Mouse (Mus musculus): ENCODE data around the gene Gm1110.
"Not testable (repeated sequence)": the region's sequence is repeated elsewhere in the genome, so short reads cannot be mapped to it uniquely, and the experiment has no call there.

Gene Gm1110

GRCm38 (mm10) chr9:26922909-26923526 is at the start of gene Gm1110:
Gm1110 (minus strand) TSS chr9:26923111.
- DNase-seq (ENCODE audit: low spot score) = no peak

- DNase-seq (ENCODE audit: low spot score) = no peak
These were observed 24.9 kb upstream of the Gm1110 start for GRCm38 (mm10) chr9:26947790-26948189.

- no peak for DNase-seq (ENCODE audit: low spot score)
These were observed 1.2 kb upstream of the Gm1110 start for GRCm38 (mm10) chr9:26924146-26924545.

- no peak for DNase-seq (ENCODE audit: low spot score)
These were observed 3.1 kb downstream of the Gm1110 start for GRCm38 (mm10) chr9:26919778-26920177.

GRCm38 (mm10) chr9:26913150-26913549 is 9.8 kb downstream of the Gm1110 start:
- DNase-seq (ENCODE audit: low spot score) = no peak

GRCm38 (mm10) chr9:26911251-26911650 is 11.7 kb downstream of the Gm1110 start:
- no peak for DNase-seq (ENCODE audit: low spot score)

GRCm38 (mm10) chr9:26869856-26870255 is 53.1 kb downstream of the Gm1110 start:
- DNase-seq (ENCODE audit: low spot score) = not testable (repeated sequence)

- DNase-seq (ENCODE audit: low spot score) = no peak
These were observed 62.2 kb downstream of the Gm1110 start, which contains the start of gene Glb1l3 for GRCm38 (mm10) chr9:26860751-26861150. Glb1l3 (minus strand) TSS chr9:26860890.

- no peak for DNase-seq (ENCODE audit: low spot score)
These were observed 91.8 kb downstream of the Gm1110 start for GRCm38 (mm10) chr9:26831089-26831488.

Data from c-Kit-positive CD71-positive TER-119-positive erythroid progenitor cells, embryonic 14.5 days (primary cell).